ENCODE assay signal across 21 mouse cellular contexts in genomic region chr10:112572556-112572955, GRCm38 (mm10).
DNase-seq lines count a peak whose midpoint lies in the region; ATAC-seq and TF ChIP-seq lines count a peak whose summit lies in the region.
"Had no signal": no experiment of that assay in that cellular context is flagged by ENCODE, and none has a peak within 500 bp of the region (broad histone marks: within the 10 kb centered on the region; RNA-seq: fewer than 3 reads in every experiment).

No protein-coding gene starts in this region.

- H3K4me2 ChIP-seq in lung, embryonic 14.5 days, result no peak overlapping the region
- H3K4me2 ChIP-seq in forebrain, embryonic 16.5 days (ENCODE audit: low read length), result no peak overlapping the region
- H3K4me2 ChIP-seq: limb, embryonic 12.5 days; liver, embryonic 11.5 days; midbrain, embryonic 12.5 days; neural tube, embryonic 15.5 days had no signal

- TF ChIP-seq CTCF in lung, embryonic 14.5 days (IDR thresholded peaks at IDR 0.05; ENCODE audit: low read depth), result no peak

- H3K27me3 ChIP-seq in lung, embryonic 14.5 days (ENCODE audit: insufficient read depth, low read length), result no peaks in the 10 kb centered on the region
- H3K27me3 ChIP-seq in forebrain, embryonic 16.5 days (replicated peaks; ENCODE audit: control insufficient read depth, insufficient read depth, low read length), result no peaks in the 10 kb centered on the region
- H3K27me3 ChIP-seq: limb, embryonic 12.5 days; midbrain, embryonic 12.5 days; neural tube, embryonic 15.5 days had no signal

- no peak for ATAC-seq in lung, embryonic 14.5 days (ENCODE audit: insufficient read depth)
- ATAC-seq in forebrain, embryonic 16.5 days, result peak; percentile 51
- ATAC-seq: activated CD4-positive, CD25-positive, alpha-beta regulatory T cell, adult 4 months; intestine, embryonic 16.5 days; liver, postnatal 0 days had no signal

- DNase-seq in frontal cortex, adult 2 months (ENCODE audit: extremely low spot score in 1 of 2, low spot score in 1 of 2), result peak; percentile 11 to 52
- DNase-seq in frontal cortex, postnatal 25 days (ENCODE audit: low spot score in 2 of 2), result no peak
- DNase-seq in lung, embryonic 14.5 days, result peak; percentile 36
- DNase-seq in lung, postnatal 36 days, result no peak
- peak; percentile 10 for DNase-seq in adipocyte (ENCODE audit: low spot score)
- DNase-seq in kidney, adult 11 months, result no peak
- DNase-seq: adrenal gland, postnatal 10 days; cerebellum, adult 8-10 months; gastrocnemius, postnatal 10 days; kidney, postnatal 25 days; liver, postnatal 0 days; lung, postnatal 10 days had no signal

- H3K27ac ChIP-seq in lung, embryonic 14.5 days (ENCODE audit: low read depth), result no peak overlapping the region
- peak overlapping the region; percentile 80 for H3K27ac ChIP-seq in forebrain, embryonic 16.5 days (ENCODE audit: low read length)
- H3K27ac ChIP-seq: heart, embryonic 10.5 days; layer of hippocampus, adult 2 months; limb, embryonic 12.5 days; midbrain, embryonic 12.5 days; neural tube, embryonic 15.5 days had no signal

- H3K36me3 ChIP-seq in lung, embryonic 14.5 days (ENCODE audit: insufficient read depth), result no peaks in the 10 kb centered on the region
- H3K36me3 ChIP-seq in forebrain, embryonic 16.5 days (ENCODE audit: control insufficient read depth, insufficient read depth), result no peaks in the 10 kb centered on the region
- H3K36me3 ChIP-seq: heart, embryonic 10.5 days; limb, embryonic 12.5 days; midbrain, embryonic 12.5 days; neural tube, embryonic 15.5 days had no signal

- no peaks in the 10 kb centered on the region for H3K9me3 ChIP-seq in lung, embryonic 14.5 days (ENCODE audit: low read depth, low read length)
- no peaks in the 10 kb centered on the region for H3K9me3 ChIP-seq in forebrain, embryonic 16.5 days (ENCODE audit: control insufficient read depth, low read length)
- H3K9me3 ChIP-seq: heart, embryonic 10.5 days; limb, embryonic 12.5 days; midbrain, embryonic 12.5 days; neural tube, embryonic 15.5 days had no signal

- H3K4me1 ChIP-seq in lung, embryonic 14.5 days (ENCODE audit: insufficient read depth), result no peaks in the 10 kb centered on the region
- H3K4me1 ChIP-seq in forebrain, embryonic 16.5 days (replicated peaks; ENCODE audit: control insufficient read depth, insufficient read depth, low read length), result peaks cover 10% of the 10 kb centered on the region
- H3K4me1 ChIP-seq: heart, embryonic 10.5 days; limb, embryonic 12.5 days; midbrain, embryonic 12.5 days; neural tube, embryonic 15.5 days had no signal

- no peak overlapping the region for H3K9ac ChIP-seq in lung, embryonic 14.5 days
- H3K9ac ChIP-seq in forebrain, embryonic 16.5 days (replicated peaks; ENCODE audit: low read depth, low read length), result no peak overlapping the region
- H3K9ac ChIP-seq: limb, embryonic 12.5 days; liver, postnatal 0 days; midbrain, embryonic 12.5 days; neural tube, embryonic 15.5 days had no signal

- H3K4me3 ChIP-seq in lung, embryonic 14.5 days (ENCODE audit: low read depth, low read length), result no peak overlapping the region
- no peak overlapping the region for H3K4me3 ChIP-seq in forebrain, embryonic 16.5 days (replicated peaks; ENCODE audit: low read length)
- H3K4me3 ChIP-seq: heart, embryonic 10.5 days; layer of hippocampus, adult 2 months; limb, embryonic 12.5 days; midbrain, embryonic 12.5 days; neural tube, embryonic 15.5 days had no signal

Comparison
In these comparisons a context has a peak if more than half of its experiments do, and no peak if none do; other contexts are left out.
1. DNase-seq: peak in frontal cortex, adult 2 months (2 of 2), lung, embryonic 14.5 days (single experiment) and adipocyte (single experiment); none in frontal cortex, postnatal 25 days (0 of 2), lung, postnatal 36 days (single experiment) and kidney, adult 11 months (single experiment).